Mouse (Mus musculus) cortical plate, adult 2 months (tissue): ENCODE results near the gene Tmprss13. TPM values are rescaled to one million over a fixed set of nuclear protein-coding genes. Genes with fewer than 3 reads are reported as not detected.
A peak's percentile ranks its signal among the peaks of the same experiment; 100 is the strongest.

ENCODE experiments used
- H3K27ac ChIP-seq: fragments of 200-500 bp; 2 replicates; pipeline ENCODE4 v1.5.1; 2012; ENCODE audit warnings: low read length, control low read depth, inconsistent platforms; ENCODE audit not compliant: insufficient read depth
- H3K4me1 ChIP-seq: fragments of 200-500 bp; 2 replicates; pipeline ENCODE4 v1.6.1; 2011; ENCODE audit warnings: low read length; ENCODE audit not compliant: control insufficient read depth, insufficient read depth
- H3K4me3 ChIP-seq: fragments of 200-500 bp; 2 replicates; pipeline ENCODE4 v1.5.1; 2011; ENCODE audit warnings: mild to moderate bottlenecking, low read length, control low read depth; ENCODE audit not compliant: insufficient read depth
- CTCF ChIP-seq: fragments of 200-500 bp; IDR thresholded peaks from 2 replicates; pipeline ENCODE4 v1.5.1; 2011; ENCODE audit warnings: mild to moderate bottlenecking, control low read depth, low read length; ENCODE audit not compliant: insufficient read depth; ENCODE audit errors: extremely low read depth
- POLR2A ChIP-seq: fragments of 200-500 bp; IDR thresholded peaks from 2 replicates; pipeline ENCODE4 v1.6.1; 2011; ENCODE audit warnings: mild to moderate bottlenecking, low read length, control low read depth; ENCODE audit not compliant: insufficient read depth; ENCODE audit errors: extremely low read depth
- polyA plus RNA-seq: library from polyadenylated mRNA; depleted of rRNA; stranded (reverse); fragments of >200 nt; gene quantifications from 2 replicates; pipeline ENCODE4 v1.2.3, GENCODE M21; 2012

Gene Tmprss13
- polyA plus RNA-seq, 1 experiment = not detected

DNA sequence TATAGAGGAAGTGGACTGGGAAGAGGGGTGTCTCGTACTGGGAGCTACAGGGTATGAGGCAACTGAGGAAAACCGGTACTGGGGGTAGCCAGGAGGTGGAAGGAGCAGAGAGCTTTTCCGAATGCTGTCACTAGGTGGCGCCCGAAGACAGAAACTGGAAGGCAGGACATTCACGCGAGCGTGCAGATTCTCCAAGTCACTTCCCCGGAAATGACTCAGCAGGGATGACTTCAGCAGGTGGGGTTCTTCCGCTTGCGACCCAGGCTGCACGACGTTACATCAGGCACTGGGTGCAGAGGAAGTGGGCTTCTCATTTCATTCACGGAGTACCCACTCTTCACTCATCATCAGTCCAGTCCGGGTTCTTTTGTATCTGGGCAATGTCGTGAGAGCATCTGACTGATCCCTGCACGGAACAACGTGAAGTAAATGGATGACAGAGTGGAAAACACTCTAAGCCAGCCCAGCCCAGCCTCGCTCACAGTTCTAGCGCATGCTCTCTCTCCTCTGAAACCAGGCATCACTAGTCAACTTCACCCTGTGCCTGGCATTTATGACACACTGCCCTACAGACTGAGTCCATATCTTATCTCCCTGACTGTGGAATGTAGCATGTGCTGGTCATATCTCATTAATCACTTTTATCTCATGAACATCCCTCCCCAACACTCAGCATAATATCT, 18.3 kb upstream of the Tmprss13 start:
- Histone ChIP-seq H3K4me3 (peak overlapping the region; percentile 5), H3K4me1 (no peaks in the 10 kb centered on the region), H3K27ac (peak overlapping the region; percentile 46; the same call in 1 of the 2 replicates)
- TF ChIP-seq CTCF (peak; percentile 96), POLR2A (peak; percentile 94)

- H3K4me1 ChIP-seq = no peaks in the 10 kb centered on the region
- no peak overlapping the region for H3K4me3 ChIP-seq
- TF ChIP-seq POLR2A = no peak
- no peak for TF ChIP-seq CTCF
Measured at GRCm38 (mm10) chr9:45301771-45302170, 17.1 kb upstream of the Tmprss13 start.

DNA sequence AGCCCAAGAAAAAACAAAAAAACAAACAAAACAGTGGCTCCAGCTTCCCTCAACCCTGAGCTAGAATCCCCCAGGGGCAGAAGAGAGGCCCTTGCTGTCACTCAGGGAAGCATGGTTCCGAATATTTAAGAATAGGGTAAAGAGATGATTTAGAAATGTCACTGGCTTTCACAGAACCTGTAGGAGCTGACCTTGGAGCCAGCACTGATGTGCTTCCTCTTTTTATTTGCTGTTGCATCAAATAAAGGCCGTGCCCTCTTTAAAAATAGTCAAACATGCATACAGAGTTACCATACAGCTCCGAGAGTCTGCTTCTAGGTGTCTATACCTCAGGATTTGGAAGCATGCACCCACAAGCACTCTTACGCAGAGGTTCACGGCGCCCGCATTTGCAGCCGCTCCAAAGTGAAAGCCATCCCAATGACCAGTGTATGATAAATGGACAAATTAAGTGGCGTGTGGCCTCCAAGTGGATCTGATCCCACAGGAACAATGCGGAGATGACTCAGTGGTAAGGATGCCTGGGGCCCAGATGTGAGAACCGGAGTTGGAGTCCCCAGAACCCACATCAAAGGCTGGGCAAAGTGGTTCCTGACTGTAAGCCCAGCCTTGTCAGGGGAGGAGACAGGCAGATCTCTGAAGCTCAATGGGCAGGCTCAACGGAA, 12.0 kb upstream of the Tmprss13 start:
- Histone ChIP-seq H3K4me3 (no peak overlapping the region), H3K27ac (no peak overlapping the region), H3K4me1 (no peaks in the 10 kb centered on the region)
- no peak for TF ChIP-seq POLR2A
- no peak for TF ChIP-seq CTCF

More at GRCm38 (mm10) chr9:45301771-45302170, 17.1 kb upstream of the Tmprss13 start:
- no peak overlapping the region for H3K27ac ChIP-seq

- no peak overlapping the region for H3K4me3 ChIP-seq
- TF ChIP-seq POLR2A = no peak
- TF ChIP-seq CTCF = no peak
Measured at GRCm38 (mm10) chr9:45308521-45308920, 10.4 kb upstream of the Tmprss13 start.

DNA sequence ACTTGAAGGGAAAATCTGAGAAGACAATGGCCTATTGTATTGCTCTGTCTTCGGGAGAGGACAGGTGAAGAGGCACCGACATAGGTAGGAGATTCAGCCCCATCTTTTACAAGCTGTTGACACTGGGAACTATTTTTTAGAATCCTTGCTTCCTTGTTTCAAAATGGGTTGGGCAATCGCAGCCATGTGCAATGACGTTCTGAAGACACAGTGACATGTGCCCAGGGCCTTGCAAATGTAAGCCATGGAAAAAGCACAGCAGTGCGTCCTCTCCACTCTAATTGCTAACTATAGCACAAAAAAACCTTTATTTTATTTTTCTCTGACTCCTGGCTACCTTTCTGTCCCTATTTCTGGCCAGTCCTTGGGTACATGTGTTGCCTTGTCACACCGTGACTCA, 7.0 kb upstream of the Tmprss13 start:
- TF ChIP-seq POLR2A = no peak
- no peak for TF ChIP-seq CTCF
- H3K4me1 ChIP-seq = no peaks in the 10 kb centered on the region
- H3K4me3 ChIP-seq = no peak overlapping the region
- H3K27ac ChIP-seq = no peak overlapping the region

More at GRCm38 (mm10) chr9:45308521-45308920, 10.4 kb upstream of the Tmprss13 start:
- Histone ChIP-seq H3K27ac (no peak overlapping the region), H3K4me1 (no peaks in the 10 kb centered on the region)

DNA sequence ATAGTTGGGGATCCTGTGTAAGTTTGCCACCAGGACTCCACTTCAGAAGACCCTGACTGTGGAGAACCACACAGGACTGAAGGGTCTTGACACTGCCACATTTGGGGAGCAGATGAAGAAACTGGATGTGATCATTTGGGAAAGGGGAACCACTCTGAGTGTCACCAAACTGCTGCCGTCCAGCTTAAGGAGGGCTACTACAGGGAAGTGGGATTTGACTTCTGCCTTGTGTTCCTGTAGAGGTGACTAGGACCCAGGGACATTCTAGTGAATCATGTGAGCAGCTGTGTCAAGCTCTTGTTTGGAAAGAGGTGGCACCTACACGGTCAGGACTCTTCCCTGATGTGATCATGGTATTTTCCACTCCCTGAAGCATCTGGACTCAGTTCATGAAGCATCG, 5.0 kb upstream of the Tmprss13 start:
- TF ChIP-seq CTCF (no peak), POLR2A (no peak)
- H3K4me1 ChIP-seq = no peaks in the 10 kb centered on the region
- no peak overlapping the region for H3K27ac ChIP-seq
- no peak overlapping the region for H3K4me3 ChIP-seq

GRCm38 (mm10) chr9:45317635-45318034, 1.3 kb upstream of the Tmprss13 start:
- TF ChIP-seq CTCF (no peak), POLR2A (no peak)
- Histone ChIP-seq H3K4me1 (no peaks in the 10 kb centered on the region), H3K4me3 (no peak overlapping the region), H3K27ac (no peak overlapping the region)

DNA sequence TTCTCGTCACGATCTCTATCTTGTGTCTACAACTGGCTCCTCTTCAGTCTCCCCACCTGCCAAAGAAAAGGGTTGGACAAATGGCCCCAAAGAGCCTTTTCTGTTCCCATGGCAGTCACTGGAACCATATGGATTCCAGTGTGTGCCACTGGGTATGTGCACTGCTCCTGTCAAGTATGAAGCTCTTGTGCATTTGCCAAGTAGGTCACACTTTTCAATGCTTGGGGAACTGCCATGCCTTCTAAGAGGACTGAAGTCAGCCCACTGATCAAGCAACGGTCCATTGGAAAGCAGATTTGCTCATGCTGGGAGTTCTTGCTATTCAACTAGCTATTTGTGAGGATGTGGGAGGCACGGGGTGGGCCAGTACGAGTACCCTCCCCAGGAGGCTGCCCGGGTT, 2.6 kb downstream of the Tmprss13 start:
- TF ChIP-seq POLR2A (no peak), CTCF (no peak)
- Histone ChIP-seq H3K4me3 (no peak overlapping the region), H3K27ac (no peak overlapping the region), H3K4me1 (no peaks in the 10 kb centered on the region)

GRCm38 (mm10) chr9:45321946-45322430, 3.1 kb downstream of the Tmprss13 start:
- Histone ChIP-seq H3K27ac (no peak overlapping the region), H3K4me3 (no peak overlapping the region), H3K4me1 (no peaks in the 10 kb centered on the region)
- no peak for TF ChIP-seq CTCF
- TF ChIP-seq POLR2A = no peak

GRCm38 (mm10) chr9:45326390-45326789, 7.5 kb downstream of the Tmprss13 start:
- no peak overlapping the region for H3K4me3 ChIP-seq
- no peak for TF ChIP-seq POLR2A
- no peak for TF ChIP-seq CTCF
- H3K27ac ChIP-seq = no peak overlapping the region
- H3K4me1 ChIP-seq = no peaks in the 10 kb centered on the region
